Comparison of ENCODE assay signal across 10 mouse cellular contexts in genomic region chr10:81421041-81421796, GRCm38 (mm10). TPM values are rescaled to one million over a fixed set of nuclear protein-coding genes. Genes with fewer than 3 reads are reported as not detected.
DNase-seq lines count a peak whose midpoint lies in the region; ATAC-seq and TF ChIP-seq lines count a peak whose summit lies in the region.
"Had no signal": no experiment of that assay in that cellular context is flagged by ENCODE, and none has a peak within 500 bp of the region (broad histone marks: within the 10 kb centered on the region; RNA-seq: fewer than 3 reads in every experiment).

No protein-coding gene starts in this region.

- no peak overlapping the region for H3K4me2 ChIP-seq in midbrain, embryonic 11.5 days
- H3K4me2 ChIP-seq in midbrain, embryonic 13.5 days (replicated peaks), result no peak overlapping the region
- H3K4me2 ChIP-seq: limb, embryonic 15.5 days; neural tube, embryonic 13.5 days had no signal

- 74% methylated on average over 4 of the region's 4 CpGs for WGBS in midbrain, embryonic 11.5 days
- WGBS in midbrain, embryonic 13.5 days, result 85% methylated on average over 4 of the region's 4 CpGs
- WGBS in thymus, adult 2 months, result 86% methylated on average over 4 of the region's 4 CpGs

- TF ChIP-seq CTCF in brain, embryonic 14.5 days (IDR thresholded peaks at IDR 0.05; ENCODE audit: borderline replicate concordance, extremely low read depth, insufficient read depth, insufficient read length), result no peak
- no peak for TF ChIP-seq CTCF in thymus, adult 2 months (IDR thresholded peaks at IDR 0.05; ENCODE audit: borderline replicate concordance, control insufficient read depth, extremely low read depth, insufficient read depth, low read length, poor library complexity)

- no peak for TF ChIP-seq POLR2A in brain, embryonic 14.5 days (IDR thresholded peaks at IDR 0.05; ENCODE audit: borderline replicate concordance, extremely low read depth, insufficient read depth, insufficient read length, poor library complexity, severe bottlenecking)
- TF ChIP-seq POLR2A in thymus, adult 2 months (IDR thresholded peaks at IDR 0.05; ENCODE audit: control insufficient read depth, extremely low read depth, insufficient read depth, low read length, poor library complexity), result no peak

- no peak overlapping the region for H3K4me3 ChIP-seq in midbrain, embryonic 11.5 days (ENCODE audit: low read depth, low read length)
- H3K4me3 ChIP-seq in midbrain, embryonic 13.5 days (replicated peaks), result no peak overlapping the region
- H3K4me3 ChIP-seq in thymus, adult 2 months (ENCODE audit: control insufficient read depth, insufficient read depth, low read length), result no peak overlapping the region
- H3K4me3 ChIP-seq: limb, embryonic 15.5 days; neural tube, embryonic 13.5 days had no signal

- H3K4me1 ChIP-seq in midbrain, embryonic 11.5 days (ENCODE audit: control insufficient read depth, insufficient read depth, low read length), result peaks cover 17% of the 10 kb centered on the region
- peaks cover 51% of the 10 kb centered on the region for H3K4me1 ChIP-seq in midbrain, embryonic 13.5 days (replicated peaks)
- peaks cover 4% of the 10 kb centered on the region; the same call in 1 of the 2 replicates for H3K4me1 ChIP-seq in thymus, adult 2 months (replicated peaks; ENCODE audit: control insufficient read depth, insufficient read depth, low read length)

- H3K9me3 ChIP-seq in midbrain, embryonic 11.5 days (ENCODE audit: control insufficient read depth, low read length), result no peaks in the 10 kb centered on the region
- no peaks in the 10 kb centered on the region for H3K9me3 ChIP-seq in midbrain, embryonic 13.5 days
- H3K9me3 ChIP-seq: limb, embryonic 15.5 days; neural tube, embryonic 13.5 days had no signal

- intact Hi-C loops in heart, postnatal 25 days (cut with DNase I), result no loop called here

- no peak overlapping the region for H3K9ac ChIP-seq in midbrain, embryonic 11.5 days (ENCODE audit: low read length)
- H3K9ac ChIP-seq in midbrain, embryonic 13.5 days (replicated peaks), result no peak overlapping the region
- H3K9ac ChIP-seq: limb, embryonic 15.5 days; neural tube, embryonic 13.5 days had no signal

- H3K36me3 ChIP-seq in midbrain, embryonic 11.5 days (ENCODE audit: control insufficient read depth, insufficient read depth, low read length), result no peaks in the 10 kb centered on the region
- peaks cover 12% of the 10 kb centered on the region for H3K36me3 ChIP-seq in midbrain, embryonic 13.5 days
- H3K36me3 ChIP-seq in thymus, adult 2 months (ENCODE audit: control insufficient read depth, insufficient read depth, low read length), result no peaks in the 10 kb centered on the region

- no peak for ATAC-seq in midbrain, embryonic 11.5 days (ENCODE audit: low FRiP score)
- ATAC-seq in midbrain, embryonic 13.5 days, result no peak

- H3K27ac ChIP-seq in midbrain, embryonic 11.5 days (ENCODE audit: low read depth, low read length), result no peak overlapping the region
- no peak overlapping the region for H3K27ac ChIP-seq in midbrain, embryonic 13.5 days
- H3K27ac ChIP-seq in thymus, adult 2 months (ENCODE audit: control insufficient read depth, insufficient read depth, low read length), result no peak overlapping the region
- H3K27ac ChIP-seq: limb, embryonic 15.5 days; neural tube, embryonic 13.5 days had no signal

- peak; percentile 2 to 6 for DNase-seq in frontal cortex, postnatal 14 days (ENCODE audit: low spot score in 2 of 2)
- DNase-seq in frontal cortex, adult 2 months (ENCODE audit: extremely low spot score in 1 of 2, low spot score in 1 of 2), result no peak
- DNase-seq in midbrain, embryonic 11.5 days (ENCODE audit: low spot score, missing footprints), result peak; percentile 69
- peak; percentile 0 for DNase-seq in brain, embryonic 14.5 days (ENCODE audit: low read depth)
- peak; percentile 1 for DNase-seq in heart, postnatal 25 days (ENCODE audit: low spot score)
- no peak for DNase-seq in Muller cell, postnatal 12 days (ENCODE audit: inconsistent ontology term)
- no peak for DNase-seq in thymus, adult 2 months

- H3K27me3 ChIP-seq in midbrain, embryonic 11.5 days (ENCODE audit: control insufficient read depth, insufficient read depth, low read length), result peaks cover 22% of the 10 kb centered on the region
- H3K27me3 ChIP-seq in midbrain, embryonic 13.5 days, result peaks cover 41% of the 10 kb centered on the region
- no peaks in the 10 kb centered on the region for H3K27me3 ChIP-seq in thymus, adult 2 months (ENCODE audit: control insufficient read depth, insufficient read depth, low read length)
- H3K27me3 ChIP-seq: limb, embryonic 15.5 days had no signal

RNA-seq across cellular contexts. Expression of gene Smim24, which starts 28.4 kb away (rescaled TPM):
- 3.6 and 4.5 TPM in 2 replicates for polyA plus RNA-seq in frontal cortex, adult 2 months (2012; rRNA removed)
- 2.3 and 2.7 TPM in 2 replicates for polyA plus RNA-seq in midbrain, embryonic 11.5 days (2014; fragmentation: Nextera tagmentation; extraction: Ambion mirVana)
- 1.4 and 1.9 TPM in 2 replicates for polyA plus RNA-seq in midbrain, embryonic 13.5 days (2015; fragmentation: Nextera tagmentation; extraction: Ambion mirVana)
- 3.0 and 4.2 TPM in 2 replicates for polyA plus RNA-seq in brain, embryonic 14.5 days (2012; rRNA removed)
- total RNA-seq in heart, postnatal 25 days (2021), result 1 to 10 TPM; 2.0 TPM
- polyA plus RNA-seq in thymus, adult 2 months (2012; rRNA removed), result 49.7 and 51.1 TPM in 2 replicates

RNA-seq across cellular contexts. Expression of gene Gm48552, which starts 32.4 kb away (rescaled TPM):
- 7.4 and 10.1 TPM in 2 replicates for polyA plus RNA-seq in frontal cortex, adult 2 months (2012; rRNA removed)
- 0.20 and 0.47 TPM in 2 replicates for polyA plus RNA-seq in midbrain, embryonic 11.5 days (2014; fragmentation: Nextera tagmentation; extraction: Ambion mirVana)
- 1.2 and 2.1 TPM in 2 replicates for polyA plus RNA-seq in midbrain, embryonic 13.5 days (2015; fragmentation: Nextera tagmentation; extraction: Ambion mirVana)
- 8.7 and 9.4 TPM in 2 replicates for polyA plus RNA-seq in brain, embryonic 14.5 days (2012; rRNA removed)
- under 1 TPM in 1 of 2 experiments, not detected in 1; 0.70 TPM for total RNA-seq in heart, postnatal 25 days (2021)
- polyA plus RNA-seq in thymus, adult 2 months (2012; rRNA removed), result 7.5 and 8.4 TPM in 2 replicates

RNA-seq across cellular contexts. Expression of gene Nfic, which starts 34.2 kb away (rescaled TPM):
- 39.6 and 47.7 TPM in 2 replicates for polyA plus RNA-seq in frontal cortex, adult 2 months (2012; rRNA removed)
- 6.6 and 6.9 TPM in 2 replicates for polyA plus RNA-seq in midbrain, embryonic 11.5 days (2014; fragmentation: Nextera tagmentation; extraction: Ambion mirVana)
- polyA plus RNA-seq in midbrain, embryonic 13.5 days (2015; fragmentation: Nextera tagmentation; extraction: Ambion mirVana), result 13.1 and 15.2 TPM in 2 replicates
- 9.2 and 16.7 TPM in 2 replicates for polyA plus RNA-seq in brain, embryonic 14.5 days (2012; rRNA removed)
- 100 to 1,000 TPM; 110 to 130 TPM for total RNA-seq in heart, postnatal 25 days (2021)
- 26.3 and 26.7 TPM in 2 replicates for polyA plus RNA-seq in thymus, adult 2 months (2012; rRNA removed)

RNA-seq across cellular contexts. Expression of gene Gm48551, which starts 37.0 kb away (rescaled TPM):
- 6.9 and 8.9 TPM in 2 replicates for polyA plus RNA-seq in frontal cortex, adult 2 months (2012; rRNA removed)
- polyA plus RNA-seq in midbrain, embryonic 11.5 days (2014; fragmentation: Nextera tagmentation; extraction: Ambion mirVana), result 2.7 and 2.9 TPM in 2 replicates
- polyA plus RNA-seq in midbrain, embryonic 13.5 days (2015; fragmentation: Nextera tagmentation; extraction: Ambion mirVana), result 6.9 and 7.2 TPM in 2 replicates
- 6.8 and 9.6 TPM in 2 replicates for polyA plus RNA-seq in brain, embryonic 14.5 days (2012; rRNA removed)
- under 1 TPM; 0.61 to 0.78 TPM for total RNA-seq in heart, postnatal 25 days (2021)
- 4.1 and 5.3 TPM in 2 replicates for polyA plus RNA-seq in thymus, adult 2 months (2012; rRNA removed)

RNA-seq across cellular contexts. Expression of gene Dohh, which starts 37.0 kb away (rescaled TPM):
- polyA plus RNA-seq in frontal cortex, adult 2 months (2012; rRNA removed), result 92.2 and 105 TPM in 2 replicates
- polyA plus RNA-seq in midbrain, embryonic 11.5 days (2014; fragmentation: Nextera tagmentation; extraction: Ambion mirVana), result 43.3 and 53.7 TPM in 2 replicates
- polyA plus RNA-seq in midbrain, embryonic 13.5 days (2015; fragmentation: Nextera tagmentation; extraction: Ambion mirVana), result 73.5 TPM in 2 replicates
- 64.0 and 67.4 TPM in 2 replicates for polyA plus RNA-seq in brain, embryonic 14.5 days (2012; rRNA removed)
- 10 to 100 TPM; 52.0 to 56.2 TPM for total RNA-seq in heart, postnatal 25 days (2021)
- 119 and 123 TPM in 2 replicates for polyA plus RNA-seq in thymus, adult 2 months (2012; rRNA removed)

Comparison
In these comparisons a context has a peak if more than half of its experiments do, and no peak if none do; other contexts are left out.
1. DNase-seq: peak in frontal cortex, postnatal 14 days (2 of 2), midbrain, embryonic 11.5 days (single experiment), brain, embryonic 14.5 days (single experiment) and heart, postnatal 25 days (single experiment); none in frontal cortex, adult 2 months (0 of 2), Muller cell, postnatal 12 days (single experiment) and thymus, adult 2 months (single experiment).